Mouse (Mus musculus): Measurements from ENCODE around the gene Gm28635.

GRCm38 (mm10) chr2:84632001-84632400 lies 45.8 kb downstream of the Gm28635 start:
- TF ChIP-seq CTCF (IDR thresholded peaks at IDR 0.05; ENCODE audit: low read depth, low read length) (no peak), TAL1 (conservative IDR thresholded peaks at IDR 0.05; ENCODE audit: low read depth, low read length) (no peak), POLR2AphosphoS5 (IDR thresholded peaks at IDR 0.05; ENCODE audit: insufficient replicate concordance, low read depth, low read length) (no peak)

All from G1E (cell line).